Mouse (Mus musculus) ES-CJ7 (cell line): Measurements from ENCODE around the gene Endov.
A peak's percentile ranks its signal among the peaks of the same experiment; 100 is the strongest.

ENCODE experiments used
- DNase-seq: peaks from one replicate; pipeline ENCODE4 v3.0.0; 2011; ENCODE audit warnings: low read depth, low spot score

Gene Endov

DNA sequence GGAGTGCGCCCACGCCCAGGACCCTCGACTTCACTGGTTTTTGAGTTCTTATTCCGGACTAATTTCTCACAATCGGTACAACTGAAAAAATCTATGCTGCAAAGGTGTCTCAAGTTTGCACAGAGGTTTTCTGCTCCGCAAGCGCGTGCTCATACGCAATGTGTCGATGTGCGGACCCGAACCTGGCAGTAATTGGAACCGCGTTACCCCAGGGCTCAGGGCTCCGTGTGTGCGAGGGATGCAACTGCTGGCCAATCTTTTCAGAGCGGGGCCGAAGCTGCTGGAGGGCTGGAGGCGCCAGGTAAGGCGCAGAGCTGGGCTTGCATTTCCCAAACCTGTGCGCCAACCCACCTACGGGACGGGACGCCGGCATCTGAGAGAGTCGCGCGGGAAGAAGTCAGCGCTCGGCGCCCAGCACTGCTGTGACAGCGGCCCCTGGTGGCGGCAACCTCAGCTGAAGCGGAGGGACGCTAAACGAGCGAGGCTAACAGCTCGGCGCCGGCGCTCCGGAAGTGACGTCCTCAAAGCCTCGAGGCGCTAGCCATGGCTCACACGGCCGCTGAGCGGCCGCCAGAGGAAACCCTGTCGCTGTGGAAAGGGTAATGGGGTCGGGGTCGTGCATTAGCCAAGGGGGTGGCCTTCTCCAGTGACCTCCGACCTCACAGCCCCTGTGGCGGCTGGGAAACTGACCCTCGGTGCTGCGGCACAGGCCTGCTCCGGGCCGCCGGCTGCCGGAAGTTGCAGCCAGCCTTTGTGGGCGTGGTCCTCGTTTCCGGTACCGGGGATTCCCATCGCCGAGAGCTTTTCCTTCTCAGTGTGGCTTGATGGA is at the start of gene Endov:
Gene Endov (plus strand): TSS at position 487 of the 829 bp plus-strand sequence.
- DNase-seq, result peak; percentile 95

DNA sequence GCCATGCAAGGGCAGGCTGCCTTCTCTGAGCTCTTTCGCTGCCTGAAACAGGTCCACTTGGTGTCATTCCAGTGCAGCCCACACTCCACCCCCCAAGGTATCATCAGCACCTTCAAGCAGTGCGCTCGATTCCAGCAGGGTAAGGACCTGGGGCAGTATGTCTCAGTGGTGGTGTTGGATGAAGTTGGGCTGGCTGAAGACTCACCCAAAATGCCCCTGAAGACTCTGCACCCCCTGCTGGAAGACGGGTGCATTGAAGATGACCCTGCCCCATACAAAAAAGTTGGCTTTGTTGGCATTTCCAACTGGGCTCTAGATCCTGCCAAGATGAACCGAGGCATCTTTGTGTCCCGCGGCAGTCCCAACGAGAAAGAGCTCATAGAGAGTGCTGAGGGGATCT is 48.9 kb upstream of the Endov start:
- DNase-seq, result no peak

DNA sequence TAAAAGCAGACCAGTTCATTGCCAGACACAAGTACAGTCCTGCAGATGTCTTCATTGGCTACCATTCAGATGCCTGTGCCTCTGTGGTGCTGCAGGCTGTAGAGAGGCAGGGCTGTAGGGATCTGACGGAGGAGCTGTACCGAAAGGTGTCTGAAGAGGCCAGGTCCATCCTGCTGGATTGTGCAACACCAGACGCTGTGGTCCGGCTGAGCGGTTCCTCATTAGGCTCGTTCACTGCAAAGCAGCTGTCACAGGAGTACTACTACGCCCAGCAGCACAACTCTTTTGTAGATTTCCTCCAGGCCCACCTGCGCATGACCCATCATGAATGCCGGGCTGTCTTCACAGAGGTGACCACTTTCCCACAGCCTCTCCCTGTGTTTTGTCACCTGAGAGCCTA is 47.7 kb upstream of the Endov start:
- no peak for DNase-seq

DNA sequence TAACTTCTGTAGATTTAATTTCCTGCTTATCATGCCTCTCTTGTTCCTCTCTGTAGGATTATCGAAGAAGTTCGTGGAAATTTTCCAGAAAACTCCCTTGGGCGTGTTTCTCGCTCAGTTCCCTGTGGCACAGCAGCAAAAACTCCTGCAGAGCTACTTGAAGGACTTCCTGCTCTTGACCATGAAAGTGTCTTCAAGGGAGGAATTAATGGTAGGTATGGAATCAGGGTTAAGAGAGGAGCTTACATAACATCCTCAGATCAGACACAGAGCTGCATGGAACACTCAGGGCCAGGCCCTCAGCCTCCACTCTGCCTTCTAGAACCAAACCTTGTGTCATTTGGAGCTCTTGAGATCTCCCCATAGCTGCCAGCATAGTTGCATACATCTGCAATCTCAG is 35.0 kb upstream of the Endov start:
- DNase-seq, result no peak

DNA sequence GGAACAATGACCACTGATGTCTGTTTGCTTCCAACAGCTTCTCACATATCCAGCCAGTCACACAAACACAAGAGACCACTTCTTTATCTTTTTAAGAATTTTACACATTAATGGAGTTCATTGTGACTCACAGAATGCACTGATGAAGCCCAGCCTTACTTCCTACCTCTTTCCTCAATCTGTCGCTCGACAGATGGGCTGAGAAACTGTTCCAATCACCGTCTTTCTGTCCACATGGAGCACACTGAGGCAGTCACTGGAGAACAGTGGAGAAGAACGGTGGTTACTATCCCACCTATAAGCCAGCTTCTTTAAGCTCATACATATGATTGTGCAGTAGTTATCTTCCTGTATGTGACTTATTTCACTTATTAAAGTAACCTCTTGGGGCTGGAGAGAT is 13.3 kb upstream of the Endov start:
- DNase-seq, result no peak

DNA sequence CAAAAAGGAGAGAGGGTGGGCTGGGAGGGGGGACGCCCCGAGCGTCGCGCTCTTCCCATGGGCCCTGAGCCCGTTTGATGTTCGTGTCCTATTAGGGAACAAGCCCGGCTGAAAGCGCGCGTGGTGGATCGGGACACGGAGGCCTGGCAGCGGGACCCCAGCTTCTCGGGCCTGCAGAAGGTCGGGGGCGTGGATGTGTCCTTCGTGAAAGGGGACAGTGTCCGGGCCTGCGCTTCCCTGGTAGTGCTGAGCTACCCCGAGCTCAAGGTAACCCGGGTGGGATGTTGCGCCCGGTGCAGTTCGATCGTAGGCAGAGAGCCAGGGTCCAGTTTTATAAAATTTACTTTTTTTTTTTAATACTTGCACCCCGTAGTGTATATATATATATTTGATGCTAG is 542 bp downstream of the Endov start:
- no peak for DNase-seq

DNA sequence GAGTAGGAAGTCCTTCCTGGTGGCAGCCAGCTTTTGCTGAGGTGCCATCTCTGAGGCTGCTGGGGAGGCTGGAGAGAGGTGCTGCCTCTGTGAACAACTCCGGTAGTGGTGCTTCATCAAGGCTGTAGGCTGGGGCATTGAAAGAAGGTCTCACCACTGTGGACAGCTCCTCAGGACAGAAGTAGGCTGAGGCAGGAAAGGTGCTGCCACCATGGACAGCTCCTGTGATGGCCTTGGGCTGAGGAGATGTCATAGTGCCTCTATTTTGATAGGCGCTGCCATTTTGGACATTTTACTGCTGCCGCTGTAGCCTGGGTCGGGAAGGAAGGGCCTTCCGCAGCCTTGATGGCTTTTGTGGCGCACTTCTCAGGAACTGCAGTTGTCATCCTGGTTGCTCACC is 1.7 kb downstream of the Endov start:
- DNase-seq, result peak; percentile 85

DNA sequence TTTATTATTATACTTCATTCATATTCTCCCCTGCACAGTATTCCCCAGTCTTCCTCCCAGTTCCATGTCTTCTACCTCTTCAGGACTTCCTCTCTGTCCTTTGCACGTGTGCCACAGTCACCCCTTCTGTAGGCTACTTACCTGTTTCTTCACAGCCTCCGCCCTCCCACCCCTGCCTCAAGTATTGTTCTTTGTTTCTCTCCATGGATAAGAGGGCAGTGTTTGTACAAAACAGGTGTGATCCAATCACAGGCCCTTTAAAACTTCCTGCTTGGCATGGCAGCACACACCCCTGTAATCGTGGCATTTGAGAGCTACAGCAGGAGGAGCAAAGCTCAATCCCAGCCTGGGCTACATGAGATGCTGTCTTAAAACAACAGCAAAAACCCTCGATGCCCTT is 2.4 kb downstream of the Endov start:
- no peak for DNase-seq

DNA sequence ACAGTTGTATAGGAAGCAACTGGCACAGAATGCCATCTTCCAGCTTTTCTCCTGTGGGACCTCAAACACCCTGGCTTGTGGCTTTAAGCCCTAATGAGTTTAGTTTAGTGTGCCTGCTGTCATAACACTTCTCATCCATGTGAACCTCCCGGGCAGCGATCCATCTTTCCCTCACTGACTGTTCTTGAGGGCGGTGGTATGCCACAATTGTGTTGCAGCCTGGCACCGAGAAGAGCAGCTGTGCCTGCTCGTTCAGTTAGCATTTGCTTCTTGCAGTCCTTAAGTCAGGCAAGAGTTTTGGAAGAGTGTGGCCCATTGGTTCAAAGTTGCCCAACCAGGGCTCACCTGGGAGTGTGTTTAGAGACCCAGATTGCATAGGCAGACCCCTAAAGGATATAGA is 5.0 kb downstream of the Endov start:
- DNase-seq, result no peak

DNA sequence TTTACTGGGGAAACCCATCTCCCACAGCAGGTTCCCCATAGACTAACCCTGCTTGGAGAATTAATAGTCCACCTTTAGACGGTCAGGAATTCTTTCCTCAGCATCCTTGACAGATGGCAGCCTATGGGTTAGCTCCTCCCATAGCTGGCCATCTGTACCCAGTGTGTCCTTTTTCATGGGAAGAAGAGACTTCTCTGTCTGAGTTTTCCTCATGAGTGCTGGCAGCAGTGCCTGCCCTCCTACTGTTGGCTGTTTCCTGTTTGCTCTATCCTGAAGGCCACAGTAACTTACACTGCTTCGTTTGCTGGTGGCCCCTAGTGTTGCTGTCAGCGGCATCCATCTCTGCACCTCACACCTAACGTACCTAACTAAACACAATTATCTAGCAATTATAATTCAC is 6.3 kb downstream of the Endov start:
- no peak for DNase-seq

DNA sequence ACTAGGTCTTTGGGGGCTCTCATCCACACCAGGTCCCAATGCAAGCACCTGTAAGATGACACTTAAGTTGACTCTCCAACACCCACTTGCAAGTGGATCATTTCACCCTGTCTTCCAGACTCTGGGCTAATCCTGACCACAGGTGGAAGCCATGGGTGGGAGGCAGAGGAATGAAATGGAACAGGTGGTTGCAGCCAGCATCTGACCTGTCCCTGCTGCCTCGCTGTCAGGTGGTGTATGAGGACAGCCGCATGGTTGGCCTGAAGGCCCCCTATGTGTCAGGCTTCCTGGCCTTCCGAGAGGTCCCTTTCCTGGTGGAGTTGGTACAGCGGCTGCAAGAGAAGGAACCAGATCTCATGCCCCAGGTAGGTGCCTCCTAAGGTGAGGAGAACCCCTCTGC is 8.2 kb downstream of the Endov start:
- DNase-seq, result no peak

DNA sequence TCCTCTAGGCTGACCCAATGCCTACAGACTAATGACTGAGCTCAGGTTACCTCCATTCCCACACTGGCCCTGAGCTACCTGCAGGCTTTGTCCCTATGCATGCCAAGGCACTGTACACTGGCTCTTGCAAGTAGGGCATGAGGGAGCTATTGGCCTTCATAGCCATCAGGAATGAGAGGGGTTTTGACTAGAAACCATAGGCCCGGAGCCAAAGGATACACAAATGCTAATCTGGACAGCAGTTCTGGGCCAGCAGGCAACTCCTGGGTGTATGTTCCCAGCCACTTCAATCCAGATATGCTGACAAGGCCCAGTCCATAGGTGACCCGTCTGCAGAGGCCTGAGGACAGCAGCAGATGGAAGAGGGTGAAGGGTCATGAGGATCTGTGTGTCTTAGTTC is 8.9 kb downstream of the Endov start:
- DNase-seq, result no peak

DNA sequence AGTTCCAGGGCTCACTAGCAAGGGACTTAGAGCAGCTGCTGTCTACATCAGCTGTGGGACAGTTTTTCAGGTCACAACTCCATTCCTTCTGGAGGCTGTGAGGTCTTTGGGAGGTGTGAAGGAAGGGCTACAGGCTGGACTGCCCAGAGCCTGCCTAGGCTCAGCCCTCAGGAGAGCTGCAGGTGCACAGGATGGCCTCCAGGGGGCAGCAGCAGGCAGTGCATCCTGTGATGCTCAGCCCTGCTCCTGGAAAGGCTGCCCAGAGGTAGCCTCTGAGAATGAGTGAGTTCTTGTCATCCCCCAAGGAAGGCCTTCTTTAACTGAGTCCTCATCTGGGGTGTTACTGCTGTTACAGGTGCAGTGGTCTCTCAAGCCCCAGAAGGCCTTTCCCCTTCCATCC is 12.5 kb downstream of the Endov start:
- DNase-seq, result peak; percentile 49

DNA sequence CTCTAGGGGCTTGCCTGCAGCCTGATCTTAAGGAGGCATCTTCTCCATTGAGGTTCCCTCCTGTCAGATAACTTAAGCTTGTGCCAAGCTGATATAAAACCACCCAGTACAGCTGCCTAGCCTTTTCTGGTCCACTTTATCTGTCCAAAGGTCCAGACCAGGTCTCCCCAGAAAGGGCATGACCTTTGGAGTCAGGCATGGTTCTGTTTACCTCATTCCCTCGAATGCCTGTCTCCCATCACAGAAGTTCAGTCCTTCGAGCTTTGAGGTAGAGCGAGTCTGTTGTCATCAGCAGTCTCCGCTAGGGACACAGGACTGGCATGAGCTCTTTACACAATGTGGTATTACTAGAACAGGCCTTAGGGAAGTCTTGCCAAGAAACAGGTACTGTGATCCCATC is 15.2 kb downstream of the Endov start:
- no peak for DNase-seq

DNA sequence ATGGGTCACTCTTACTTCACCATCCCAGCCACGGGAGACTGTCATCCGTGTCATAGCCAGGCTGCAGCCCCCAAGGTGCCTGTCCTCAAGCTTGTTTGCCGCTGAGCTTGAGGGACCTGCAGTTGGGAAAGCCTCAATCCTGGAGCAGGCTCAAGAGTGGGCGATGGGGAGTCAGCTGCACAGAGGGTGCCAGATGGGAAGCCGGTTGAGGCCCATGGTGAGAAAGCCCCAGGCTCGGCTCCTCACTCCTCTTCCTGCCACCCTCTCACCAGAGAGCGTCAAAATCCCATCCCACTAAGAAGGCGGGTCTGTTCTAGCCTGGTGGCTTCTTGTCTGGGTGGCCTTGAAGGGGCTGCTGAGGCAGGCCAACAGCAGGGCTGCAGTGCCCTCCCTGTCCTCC is 16.6 kb downstream of the Endov start:
- DNase-seq, result no peak

DNA sequence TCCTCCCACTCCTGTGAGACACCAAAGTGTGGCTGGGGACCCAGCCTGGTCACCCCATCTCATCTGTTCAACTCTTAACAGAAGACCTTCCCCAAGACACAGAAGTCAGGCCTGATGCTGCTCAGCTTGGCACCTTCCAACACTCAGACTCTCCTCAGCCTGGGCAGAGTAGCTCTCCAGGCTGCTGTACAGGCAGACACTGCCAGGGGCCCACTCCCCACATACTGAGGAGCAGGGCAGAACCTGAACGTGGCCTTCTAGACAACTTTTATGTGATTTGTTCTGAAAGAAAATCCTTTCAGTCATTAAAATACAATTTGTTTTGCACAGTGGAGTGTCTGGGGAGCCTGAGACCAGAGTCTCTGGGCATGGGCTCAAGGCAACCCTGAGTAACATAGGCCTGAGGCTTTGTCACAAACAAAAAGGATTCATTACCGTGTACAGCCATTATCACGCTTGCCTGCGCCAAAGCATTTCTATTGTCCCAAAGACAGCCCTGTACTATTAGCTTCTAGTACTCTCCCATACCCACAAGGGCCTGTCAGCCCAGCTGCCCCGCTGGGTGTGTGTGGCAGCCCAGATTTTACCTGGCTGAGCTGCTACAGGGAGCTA is 18.1 kb downstream of the Endov start:
- DNase-seq, result no peak

DNA sequence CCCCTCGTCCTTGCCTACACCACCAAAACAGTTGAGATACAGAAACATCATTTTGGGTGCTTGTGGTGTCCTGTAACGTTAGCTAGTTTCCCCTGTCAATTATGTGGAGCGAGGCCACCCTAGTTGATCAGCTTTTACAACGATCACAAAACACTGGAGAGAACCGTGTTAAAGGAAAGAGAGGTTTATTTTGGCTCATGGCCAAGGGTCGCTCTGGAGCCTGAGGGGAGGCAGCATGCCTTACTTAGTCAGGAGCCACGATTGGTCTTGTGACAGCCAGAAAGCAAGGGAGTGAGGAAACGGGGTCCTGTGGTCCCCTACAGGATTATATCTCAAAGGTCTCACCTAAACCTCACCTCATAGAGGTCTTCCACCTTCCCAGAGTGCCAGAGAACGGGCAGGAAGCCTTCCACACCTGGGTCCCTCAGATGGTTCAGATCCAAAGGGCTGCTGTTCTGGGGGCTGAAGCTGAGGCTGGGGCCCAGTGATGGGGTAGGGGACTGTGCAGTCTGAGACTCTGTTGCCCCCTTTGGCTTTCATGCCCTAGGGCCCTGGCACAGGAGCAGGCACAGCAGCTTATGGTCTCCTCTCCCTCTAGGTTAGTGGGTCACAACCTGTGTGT is 22.0 kb downstream of the Endov start:
- no peak for DNase-seq

DNA sequence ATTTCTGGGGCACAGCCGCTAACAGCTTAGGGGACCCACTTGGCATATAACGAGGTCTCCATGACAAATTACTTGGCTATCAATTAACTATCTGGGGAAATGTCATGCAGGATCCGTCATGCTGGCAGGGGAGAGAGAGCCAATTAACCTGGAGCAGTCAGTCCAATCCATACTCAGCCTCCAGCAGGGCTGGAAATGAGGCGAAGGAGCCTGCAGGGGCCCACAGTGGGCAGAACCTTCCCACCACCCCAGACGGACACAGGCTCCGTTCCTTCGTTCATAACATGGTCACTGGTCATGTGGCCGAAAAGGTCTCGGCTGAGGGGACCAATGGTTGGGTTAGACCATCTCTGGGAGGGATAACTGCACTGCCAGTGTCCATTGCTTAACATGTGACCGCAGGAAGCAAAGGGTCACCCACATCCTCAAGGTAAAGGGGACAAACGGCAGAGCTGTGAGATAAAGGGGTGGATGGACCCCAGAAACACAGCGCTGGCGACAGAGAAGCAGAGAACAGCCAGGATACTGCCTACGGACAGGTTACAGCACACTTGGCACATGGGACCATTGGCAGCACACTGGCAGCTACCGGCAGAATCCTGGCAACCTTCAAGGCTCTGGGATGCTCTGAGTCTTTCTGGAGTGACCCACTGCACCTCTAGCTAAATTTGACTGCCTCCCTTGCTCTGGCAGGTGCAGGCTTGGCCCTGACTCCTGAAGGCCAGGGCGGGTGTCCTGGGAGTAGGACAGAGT is 23.1 kb downstream of the Endov start:
- DNase-seq, result no peak

DNA sequence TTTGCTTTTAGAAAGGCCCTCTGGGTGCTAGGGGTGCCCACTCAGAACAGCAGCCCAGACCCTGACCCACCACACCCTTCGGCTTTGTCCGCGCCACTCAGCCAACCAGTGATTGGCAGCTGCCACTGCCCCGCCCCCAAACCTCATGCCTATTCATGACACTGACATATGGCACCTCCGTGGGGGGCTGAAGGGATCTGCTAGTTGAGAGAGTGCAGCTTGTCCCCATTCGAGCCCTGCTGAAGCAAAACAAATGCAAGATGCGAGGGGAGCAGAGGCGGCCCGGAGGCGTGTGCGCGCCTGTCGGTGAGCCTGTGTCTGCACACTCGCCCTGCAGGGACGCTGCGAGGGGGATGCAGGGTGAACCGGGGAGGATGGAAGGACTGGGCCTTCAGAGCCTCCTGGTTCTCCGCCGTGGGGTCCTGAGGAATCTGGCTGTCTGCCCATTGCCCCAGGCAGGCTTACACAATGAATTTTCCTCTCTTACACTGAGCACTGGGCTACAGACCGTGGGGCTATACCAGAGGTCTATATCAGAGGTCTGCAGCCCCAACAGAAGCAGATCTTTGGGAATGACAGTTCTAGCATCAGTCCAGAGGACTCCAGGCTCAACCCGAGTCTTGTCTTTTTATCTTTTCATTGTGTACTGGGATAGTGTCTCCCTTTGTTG is 24.0 kb downstream of the Endov start:
- DNase-seq, result peak; percentile 70

DNA sequence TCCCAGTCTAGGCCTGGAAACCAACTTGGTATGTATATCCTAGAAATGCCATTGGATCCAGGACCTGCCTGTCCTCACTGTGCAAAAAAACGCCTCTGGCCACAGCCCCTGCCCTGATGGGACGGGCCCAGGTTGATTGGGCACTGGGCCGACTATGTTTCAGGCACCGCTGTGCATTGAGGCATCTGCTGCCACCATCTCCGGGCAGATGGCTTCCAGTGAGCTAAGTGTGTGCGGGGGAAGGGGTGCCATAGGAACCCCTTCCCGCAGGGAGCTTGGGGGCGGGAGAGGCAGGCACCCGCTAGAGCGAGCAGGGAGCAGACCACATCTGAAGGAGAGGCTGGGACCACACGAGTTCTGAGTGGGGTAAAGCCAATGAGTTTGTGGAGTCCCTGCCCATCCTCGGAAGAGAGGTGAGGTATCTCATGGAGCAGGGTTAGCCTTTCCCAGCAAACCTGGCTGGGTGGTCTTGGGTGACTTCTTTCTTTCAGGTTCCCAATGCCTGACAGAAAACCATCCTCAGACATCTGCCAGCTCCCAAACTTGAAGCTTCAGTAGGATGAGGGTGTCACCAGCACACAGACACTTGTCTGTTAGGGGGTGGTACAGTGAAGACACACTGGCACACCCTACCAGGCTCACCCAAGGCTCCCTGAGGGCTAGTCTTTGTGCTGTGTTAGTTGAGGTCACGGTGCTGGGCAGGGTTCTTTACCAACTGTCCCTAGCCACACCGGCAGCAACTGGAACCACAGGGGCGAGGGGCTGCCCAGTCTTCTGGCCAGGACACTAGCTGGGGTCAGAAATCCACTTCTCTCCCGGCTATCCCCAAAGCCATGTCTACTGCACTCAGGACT is 24.9 kb downstream of the Endov start:
- DNase-seq, result no peak
